Mouse (Mus musculus) frontal cortex, postnatal 25 days (tissue): Measurements from ENCODE around the gene Scube1.

Experiments used
- DNase-seq, 2 experiments: peaks; one replicate each; pipeline ENCODE4 v3.0.0; 2022; ENCODE audit warnings: low spot score in 2 of 2

Gene Scube1

GRCm38 (mm10) chr15:83724886-83725269 lies at the start of gene Scube1:
Scube1 (minus strand) TSS chr15:83725021.
- peak; percentile 63 to 78 for DNase-seq

- no peak for DNase-seq
Observed at GRCm38 (mm10) chr15:83772953-83773352, 48.1 kb upstream of the Scube1 start.

DNA sequence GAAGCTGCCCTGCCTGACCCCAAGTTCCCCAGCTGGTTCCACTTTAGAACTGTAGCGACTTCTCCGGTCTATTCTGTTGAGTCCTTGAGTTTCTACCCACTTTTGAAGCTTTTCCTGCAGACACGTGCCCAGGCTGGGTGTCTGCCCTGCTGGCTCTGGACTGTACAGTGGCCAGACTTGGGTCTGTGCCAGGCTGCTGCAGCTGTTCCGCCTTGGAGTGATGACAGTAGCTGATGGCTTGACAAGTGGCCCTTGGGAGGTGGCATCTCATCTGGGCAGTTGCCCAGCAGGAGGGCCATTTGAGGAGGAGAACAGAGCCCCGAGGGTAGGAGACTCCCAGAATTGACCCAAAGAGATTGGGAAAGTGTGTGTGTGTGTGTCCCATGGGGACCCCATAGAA lies 47.6 kb upstream of the Scube1 start:
- DNase-seq: no peak

DNA sequence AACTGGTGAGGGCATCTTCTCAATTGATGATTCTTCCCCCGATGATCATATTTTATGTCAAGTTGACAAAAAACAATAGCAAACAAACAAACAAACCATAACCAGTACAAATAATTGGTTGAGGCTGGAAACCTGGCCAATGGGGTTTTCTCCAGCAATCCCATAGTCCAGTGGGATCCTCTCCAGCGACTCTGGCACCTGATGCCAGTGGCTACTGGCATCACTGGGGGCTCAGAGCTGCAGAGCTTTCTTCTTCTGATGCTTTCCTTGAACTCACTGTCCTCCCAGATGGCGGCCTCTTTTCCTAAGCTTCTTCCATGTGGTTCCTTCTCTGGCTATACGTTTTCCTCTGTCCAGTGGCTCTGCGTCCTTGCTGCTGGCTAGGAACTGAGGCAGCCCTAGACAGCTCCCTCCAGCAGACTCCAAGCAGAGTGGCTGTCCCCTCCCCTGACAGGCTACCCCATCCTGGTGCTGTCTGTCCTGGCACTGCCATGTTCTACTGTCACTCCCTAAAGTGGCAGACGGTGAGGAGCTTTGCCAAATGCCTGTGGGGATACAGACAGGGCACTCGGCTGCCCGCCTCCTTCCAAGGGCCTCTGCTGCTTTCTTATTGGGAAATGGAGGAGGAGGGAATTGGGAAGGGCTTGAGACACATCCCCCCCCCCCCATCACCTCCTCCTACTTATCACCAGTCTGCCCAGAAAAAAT lies 46.7 kb upstream of the Scube1 start:
- DNase-seq: no peak

DNA sequence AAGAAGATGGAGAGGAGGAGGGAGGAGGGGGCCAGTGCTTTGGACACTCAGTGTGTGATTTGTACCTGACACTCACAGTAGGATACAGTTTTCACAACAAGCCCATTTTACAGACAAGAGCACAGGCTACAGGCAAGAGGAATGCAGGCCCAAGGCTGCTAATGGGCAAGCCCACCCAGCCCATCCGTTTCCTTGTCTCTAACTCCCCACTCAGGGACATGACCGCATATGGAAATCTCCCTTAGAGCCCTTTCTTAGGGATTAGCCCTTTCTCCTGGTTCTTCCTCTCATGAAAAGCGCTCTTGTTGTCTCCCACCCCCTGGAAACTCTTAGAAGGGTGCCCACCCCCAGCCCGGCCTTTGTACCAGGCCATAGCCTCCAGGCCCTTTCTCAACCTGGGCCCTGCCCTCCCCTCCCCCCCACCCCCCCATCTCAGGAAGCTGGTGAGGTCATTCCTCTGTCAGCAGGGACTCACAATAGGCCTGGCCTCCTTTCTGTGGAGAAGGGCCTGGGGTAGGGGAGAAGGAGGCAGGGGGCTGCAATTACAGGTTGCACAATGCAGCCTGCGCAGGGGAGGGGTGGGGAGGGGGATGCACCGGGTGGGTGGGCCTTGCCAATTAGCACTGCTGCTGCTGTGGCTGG lies 40.7 kb upstream of the Scube1 start:
- no peak for DNase-seq

DNA sequence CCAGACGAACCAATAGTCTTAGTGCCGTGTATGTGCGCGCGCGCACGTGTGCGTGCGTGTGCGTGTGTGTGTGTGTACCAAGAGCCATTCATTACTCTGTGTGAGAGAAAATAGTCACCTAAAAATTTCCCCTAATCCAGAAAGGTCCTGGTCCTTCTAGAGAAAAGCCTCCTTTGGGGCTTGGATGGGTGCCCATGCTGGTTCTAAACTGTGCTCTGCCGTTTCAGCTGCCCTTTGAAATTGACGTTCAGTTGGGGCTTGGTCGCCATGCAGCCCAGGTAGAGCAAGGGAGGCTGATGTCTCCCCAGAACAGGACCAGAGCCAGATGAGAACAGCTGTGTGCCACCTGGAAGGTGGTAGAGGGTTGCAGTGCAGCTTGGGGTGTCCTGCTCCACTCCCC lies 36.7 kb upstream of the Scube1 start:
- DNase-seq: no peak

DNA sequence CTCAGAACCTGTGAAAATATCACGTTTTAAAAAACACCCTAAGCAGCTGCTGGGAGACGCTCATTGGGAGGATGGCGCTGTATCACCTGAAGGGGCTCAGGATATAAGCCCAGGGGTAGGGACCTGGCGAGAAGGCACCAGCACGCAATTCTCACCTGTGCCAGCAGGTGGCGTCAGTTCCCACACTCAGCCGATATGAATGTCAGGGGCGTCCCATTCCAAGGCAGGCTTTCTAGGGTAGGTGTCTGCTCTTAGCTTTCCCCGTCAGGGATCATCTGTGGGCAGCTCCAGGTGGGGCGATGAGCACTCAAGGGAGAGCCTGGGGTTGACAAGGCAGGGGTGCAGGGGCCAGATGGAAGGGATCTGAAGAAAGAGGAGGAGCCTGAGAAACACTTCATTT lies 35.9 kb upstream of the Scube1 start:
- DNase-seq: peak; percentile 68 to 72

- no peak for DNase-seq
Observed at GRCm38 (mm10) chr15:83758958-83759357, 34.1 kb upstream of the Scube1 start.

GRCm38 (mm10) chr15:83756742-83757141 lies 31.9 kb upstream of the Scube1 start:
- no peak for DNase-seq

DNA sequence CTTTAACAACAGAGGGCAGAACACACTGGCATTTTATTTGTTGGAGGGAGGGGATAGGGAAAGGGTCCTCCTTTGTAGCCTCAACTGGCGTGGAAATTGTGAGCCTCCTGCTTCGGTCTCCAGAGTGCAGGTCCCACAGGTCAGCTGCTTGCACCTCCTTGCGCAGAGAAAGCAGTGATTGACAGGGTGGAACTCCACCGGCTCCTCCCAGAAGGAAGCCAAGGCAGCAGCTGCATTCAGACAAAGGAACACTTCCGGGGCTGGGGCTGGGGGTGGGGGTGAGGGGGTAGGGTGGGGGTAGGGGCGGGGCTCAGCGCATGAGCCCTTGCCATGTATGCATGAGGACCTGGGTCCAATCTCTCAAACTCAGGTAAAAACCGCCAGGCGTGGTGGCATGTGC lies 24.6 kb upstream of the Scube1 start:
- DNase-seq: no peak

DNA sequence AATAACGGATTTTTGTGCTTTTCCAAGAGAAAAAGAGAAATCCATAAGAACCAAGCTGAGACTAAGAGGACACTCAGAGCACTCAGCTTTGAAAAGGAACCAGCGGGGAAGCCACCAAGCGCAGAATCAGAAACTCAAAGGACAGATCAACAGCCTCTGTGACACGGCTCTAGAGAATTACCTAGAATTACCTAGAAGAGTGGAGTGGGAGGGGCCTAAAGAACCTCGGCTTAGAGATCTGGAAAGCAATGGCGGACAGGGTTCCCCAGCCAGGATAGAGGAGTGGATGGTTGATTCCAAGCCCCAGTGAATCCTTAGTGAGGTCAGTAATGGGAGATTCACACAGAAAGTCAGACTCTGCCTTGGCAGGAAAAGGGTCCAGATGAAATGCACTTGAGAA lies 24.2 kb upstream of the Scube1 start:
- DNase-seq: no peak

DNA sequence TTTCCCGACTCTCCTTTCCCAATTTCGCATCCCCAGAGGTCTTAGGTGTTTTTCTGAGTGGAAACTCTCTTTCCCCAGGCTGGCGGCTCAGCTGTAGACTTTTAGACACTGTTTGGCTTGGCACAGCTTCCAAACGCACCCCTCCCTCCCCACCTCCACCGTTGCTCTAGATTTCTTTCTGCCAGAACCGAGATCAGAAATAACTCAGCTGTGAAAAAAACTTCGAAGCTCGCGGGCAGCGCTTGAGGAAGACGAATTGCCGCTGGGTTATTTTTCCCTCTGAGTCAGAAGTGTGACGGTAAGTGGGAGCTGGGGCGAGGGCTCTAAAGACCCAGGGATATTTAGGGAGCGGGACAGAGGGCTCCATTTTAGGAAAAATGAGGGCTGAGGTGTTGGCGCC lies 21.5 kb upstream of the Scube1 start:
- DNase-seq: peak; percentile 57 to 68

GRCm38 (mm10) chr15:83742018-83742417 lies 17.2 kb upstream of the Scube1 start:
- DNase-seq: no peak

- DNase-seq: no peak
Observed at GRCm38 (mm10) chr15:83740676-83741422, 16.0 kb upstream of the Scube1 start.

DNA sequence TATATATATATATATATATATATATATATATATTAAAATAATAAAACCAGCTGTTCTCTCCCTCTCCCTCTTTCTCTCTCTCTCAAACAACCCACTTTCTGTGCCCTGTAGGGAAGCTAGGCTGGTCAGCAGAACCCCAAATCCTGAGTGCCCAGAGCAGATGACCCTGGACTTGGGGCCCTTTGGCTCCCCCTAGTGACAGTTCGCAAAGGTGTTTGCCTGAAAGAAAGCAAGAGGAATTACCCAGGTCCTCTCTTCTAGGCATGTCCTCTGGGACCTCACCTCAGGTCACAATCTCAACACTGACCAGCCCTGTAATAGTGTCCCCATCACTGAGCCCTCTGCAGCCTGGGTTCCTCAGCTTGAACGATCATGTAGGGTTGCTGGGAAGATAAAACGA lies 2.8 kb upstream of the Scube1 start:
- peak; percentile 33 to 43 for DNase-seq

DNA sequence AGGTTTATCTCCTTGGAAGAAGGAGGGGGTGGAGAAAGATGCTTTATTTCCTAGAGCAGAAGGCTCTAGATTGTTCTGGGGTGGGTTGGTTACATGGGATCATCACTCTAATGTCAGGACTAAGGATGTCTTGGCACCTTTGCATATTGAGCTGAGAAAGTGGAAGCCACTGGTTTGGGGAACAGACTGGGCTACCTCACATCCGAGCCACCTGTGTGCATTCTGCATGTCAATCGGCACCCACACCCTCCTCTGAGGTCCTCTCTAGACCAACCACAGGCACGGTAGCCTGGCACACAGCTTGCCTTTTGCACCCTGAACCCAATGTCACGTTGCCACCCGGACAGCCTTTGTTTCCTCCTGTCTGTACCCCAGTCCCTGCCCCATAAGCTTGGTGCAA lies 1.9 kb upstream of the Scube1 start:
- DNase-seq: no peak

- no peak for DNase-seq
Observed at GRCm38 (mm10) chr15:83725556-83726200, 857 bp upstream of the Scube1 start.

DNA sequence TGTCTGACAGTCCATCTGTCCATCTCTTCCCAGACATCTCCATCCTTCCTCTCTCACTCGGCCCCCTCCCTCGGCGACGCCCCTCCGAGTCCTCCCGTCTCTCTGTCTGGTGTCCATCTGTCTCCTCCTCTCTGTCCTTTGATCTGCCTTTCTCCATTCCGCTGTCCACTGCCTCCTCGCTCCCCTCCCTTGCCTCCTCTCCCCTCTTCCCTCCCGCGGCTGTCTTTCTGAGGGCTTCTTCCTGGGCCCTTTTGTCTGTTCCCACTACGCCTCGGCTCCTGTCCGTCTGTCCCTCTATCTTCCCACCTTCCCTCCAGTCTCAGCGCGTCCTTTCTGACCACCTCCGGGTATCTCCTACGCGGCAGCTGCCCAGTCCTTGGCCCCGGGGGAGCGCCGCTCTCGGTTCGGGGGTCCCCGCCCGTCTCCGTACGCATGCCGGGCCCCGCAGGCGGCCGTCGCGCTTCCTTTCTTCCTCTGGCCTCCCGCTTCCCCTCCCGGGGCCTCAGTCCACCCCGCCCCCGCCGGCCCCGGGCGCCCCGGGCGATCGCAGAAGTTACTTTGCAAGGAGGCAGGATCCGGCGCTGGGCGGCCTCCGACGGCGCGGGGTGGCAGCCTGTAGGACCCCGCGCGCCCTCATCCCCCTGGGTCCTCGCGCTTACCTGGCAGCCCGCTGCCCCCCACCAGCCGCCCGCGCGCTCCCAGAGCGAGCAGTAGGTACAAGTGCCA lies 498 bp downstream of the Scube1 start:
- DNase-seq: no peak

DNA sequence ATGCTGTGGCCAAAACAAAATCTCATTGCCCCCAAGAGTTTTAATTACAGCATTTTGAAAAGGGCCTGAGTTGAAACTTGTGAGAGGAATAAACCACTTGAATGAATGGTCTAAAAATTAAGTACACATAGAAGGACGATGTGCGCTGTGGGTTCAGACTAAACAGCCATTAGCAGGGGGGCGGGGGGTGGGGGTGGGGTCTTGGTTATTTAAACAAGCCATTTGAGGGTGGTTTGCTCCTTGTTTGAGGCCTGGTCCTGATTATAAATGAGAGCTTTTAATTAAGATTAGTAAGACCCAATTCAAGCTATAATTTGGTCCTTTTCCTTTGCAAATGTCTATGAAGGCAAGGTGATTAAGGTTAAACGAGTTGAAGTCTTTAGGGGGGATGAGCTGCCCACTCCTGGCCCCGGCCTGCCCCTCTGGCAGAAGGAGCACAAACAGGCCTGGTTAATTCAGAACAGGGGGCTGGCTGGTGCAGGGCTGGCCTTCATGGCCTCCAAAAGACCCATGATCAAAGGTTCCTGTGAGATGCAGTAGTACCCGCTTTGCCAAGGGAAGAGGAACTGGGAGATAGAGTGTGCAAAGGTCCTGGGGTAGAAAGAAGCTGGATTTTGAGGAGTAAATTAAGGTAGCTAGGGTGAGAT lies 9.1 kb downstream of the Scube1 start:
- no peak for DNase-seq

DNA sequence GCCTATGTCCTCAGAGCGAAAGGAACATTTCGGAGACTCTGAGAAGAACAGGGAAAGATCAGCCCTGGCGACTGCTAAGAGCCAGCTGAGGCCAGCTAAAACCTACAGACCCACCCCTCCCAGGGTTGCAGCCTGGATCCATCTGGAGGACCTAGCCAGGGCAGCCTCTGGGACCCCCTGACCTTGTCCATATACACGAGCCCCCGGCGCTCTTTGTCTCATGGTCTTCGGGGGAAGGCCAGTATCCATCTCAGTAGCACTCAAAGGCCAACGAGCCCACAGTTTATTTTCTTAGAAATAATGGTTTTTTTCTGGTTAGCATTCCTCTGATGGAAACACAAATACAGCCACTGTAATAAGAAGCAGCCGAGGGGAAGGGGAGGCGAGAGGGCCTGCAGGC lies 12.0 kb downstream of the Scube1 start:
- DNase-seq: no peak

DNA sequence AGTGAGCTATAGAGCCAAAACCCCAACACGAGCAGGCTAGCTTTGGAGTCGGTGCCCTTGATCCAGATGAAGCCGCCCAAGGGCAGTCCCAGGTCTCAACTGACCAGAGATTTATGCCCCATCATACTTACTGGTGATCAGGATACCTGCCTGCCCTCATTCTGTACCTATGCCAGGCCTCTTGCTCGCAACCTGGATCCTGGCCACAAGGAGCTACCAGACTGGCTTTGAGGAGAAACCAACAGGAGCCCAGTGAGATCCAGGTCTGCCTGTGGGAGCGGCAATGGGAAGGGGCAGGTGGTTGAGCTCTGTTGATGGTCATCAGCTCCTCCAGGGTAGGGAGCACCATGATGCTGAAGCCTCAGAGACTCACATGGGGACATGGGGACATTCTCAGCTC lies 12.5 kb downstream of the Scube1 start:
- DNase-seq: no peak
